Mouse (Mus musculus) CH12.LX (cell line): Measurements from ENCODE around the gene H1f0. TPM values are rescaled to one million over a fixed set of nuclear protein-coding genes. Genes with fewer than 3 reads are reported as not detected.
A peak's percentile ranks its signal among the peaks of the same experiment; 100 is the strongest.

Experiments
- DNase-seq: peaks from one replicate; pipeline ENCODE4 v3.0.0-alpha.2; 2013; ENCODE audit errors: extremely low read depth
- H3K27ac ChIP-seq: 2 replicates; pipeline ENCODE4 v1.5.1; 2012; ENCODE audit warnings: low read depth, mild to moderate bottlenecking, control low read depth, moderate library complexity; ENCODE audit not compliant: insufficient read depth
- H3K27me3 ChIP-seq: replicated peaks from 2 replicates; pipeline ENCODE3; 2012; ENCODE audit warnings: inconsistent platforms
- H3K36me3 ChIP-seq, 2 experiments: replicated peaks in 1 of 2; 2 replicates each; pipeline versions ENCODE3 to v1.6.1; 2012; ENCODE audit warnings: inconsistent platforms in 1 of 2, low read length in 1 of 2, mild to moderate bottlenecking in 1 of 2, mixed read lengths in 1 of 2, moderate library complexity in 1 of 2; ENCODE audit not compliant: control insufficient read depth in 1 of 2, insufficient read depth in 1 of 2
- H3K4me1 ChIP-seq, 2 experiments: 2 replicates each; pipeline ENCODE4 v1.6.1; 2012; ENCODE audit warnings: inconsistent platforms in 1 of 2, moderate library complexity in 1 of 2; ENCODE audit not compliant: insufficient read depth in 2 of 2, control insufficient read depth in 1 of 2
- H3K4me2 ChIP-seq: 2 replicates; pipeline ENCODE4 v1.6.1; 2012; ENCODE audit warnings: low read depth, mild to moderate bottlenecking, control low read depth; ENCODE audit not compliant: poor library complexity, insufficient read depth, severe bottlenecking
- H3K4me3 ChIP-seq, 3 experiments: fragments of 150-350 bp in 1 of 3; sonication (generic) in 1 of 3; replicated peaks in 1 of 3; 2 replicates each; pipeline versions ENCODE3 to v1.5.1; 2011 to 2012; ENCODE audit warnings: low read depth in 2 of 3, low read length in 2 of 3, mild to moderate bottlenecking in 2 of 3, moderate library complexity in 2 of 3, control low read depth in 1 of 3, improper control_type of control experiment in 1 of 3, inconsistent platforms in 1 of 3, mixed read lengths in 1 of 3; ENCODE audit not compliant: poor library complexity in 1 of 3
- H3K79me2 ChIP-seq: replicated peaks from 2 replicates; pipeline ENCODE4 v1.6.1; 2012; ENCODE audit warnings: mild to moderate bottlenecking, moderate library complexity; ENCODE audit not compliant: control insufficient read depth, poor library complexity, insufficient read depth, severe bottlenecking; ENCODE audit errors: extremely low read depth
- H3K9ac ChIP-seq: 2 replicates; pipeline ENCODE4 v1.6.1; 2012; ENCODE audit warnings: low read depth, mild to moderate bottlenecking, control low read depth, moderate library complexity; ENCODE audit not compliant: insufficient read depth
- H3K9me3 ChIP-seq: replicated peaks from 2 replicates; pipeline ENCODE3; 2012; ENCODE audit warnings: low read length, inconsistent platforms, mixed read lengths
- CHD1 ChIP-seq: IDR thresholded peaks from 2 replicates; pipeline ENCODE4 v1.6.1; 2012; ENCODE audit warnings: low read depth, low read length, improper control_type of control experiment, inconsistent platforms
- E2F4 ChIP-seq: IDR thresholded peaks from 2 replicates; pipeline ENCODE4 v1.6.1; 2011; ENCODE audit warnings: low read depth, low read length, improper control_type of control experiment; ENCODE audit not compliant: insufficient replicate concordance
- ELF1 ChIP-seq: IDR thresholded peaks from 2 replicates; pipeline ENCODE4 v1.6.1; 2014; ENCODE audit warnings: low read depth, mild to moderate bottlenecking, inconsistent platforms, low read length, improper control_type of control experiment
- ETS1 ChIP-seq: conservative IDR thresholded peaks from 2 replicates; pipeline ENCODE4 v1.6.1; 2012; ENCODE audit warnings: low read depth, mild to moderate bottlenecking, inconsistent platforms, low read length, improper control_type of control experiment, moderate library complexity
- GABPA ChIP-seq: IDR thresholded peaks from 2 replicates; pipeline ENCODE4 v1.6.1; 2012; ENCODE audit warnings: low read depth, low read length, improper control_type of control experiment, inconsistent platforms; ENCODE audit not compliant: insufficient replicate concordance
- JUND ChIP-seq: conservative IDR thresholded peaks from 2 replicates; pipeline ENCODE4 v1.6.1; 2011; ENCODE audit warnings: low read depth, low read length, improper control_type of control experiment
- MAFK ChIP-seq: IDR thresholded peaks from 2 replicates; pipeline ENCODE4 v1.6.1; 2011; ENCODE audit warnings: low read length, improper control_type of control experiment; ENCODE audit not compliant: insufficient replicate concordance
- MAX ChIP-seq: IDR thresholded peaks from 2 replicates; pipeline ENCODE4 v1.6.1; 2011; ENCODE audit warnings: low read length, improper control_type of control experiment
- NELFE ChIP-seq: IDR thresholded peaks from 2 replicates; pipeline ENCODE4 v1.6.1; 2011; ENCODE audit warnings: low read depth, low read length, improper control_type of control experiment
- PAX5 ChIP-seq: IDR thresholded peaks from 2 replicates; pipeline ENCODE4 v1.6.1; 2012; ENCODE audit warnings: low read length, inconsistent platforms, mixed read lengths
- POLR2AphosphoS2 ChIP-seq: IDR thresholded peaks from 2 replicates; pipeline ENCODE4 v1.6.1; 2011; ENCODE audit warnings: low read depth, low read length, improper control_type of control experiment
- RAD21 ChIP-seq: IDR thresholded peaks from 2 replicates; pipeline ENCODE4 v1.6.1; 2011; ENCODE audit warnings: low read depth, mild to moderate bottlenecking, low read length, improper control_type of control experiment, moderate library complexity
- SIN3A ChIP-seq: IDR thresholded peaks from 2 replicates; pipeline ENCODE4 v1.6.1; 2012; ENCODE audit warnings: low read length, improper control_type of control experiment, inconsistent platforms
- SMC3 ChIP-seq: IDR thresholded peaks from 2 replicates; pipeline ENCODE4 v1.6.1; 2011; ENCODE audit warnings: low read depth, low read length, improper control_type of control experiment
- UBTF ChIP-seq: IDR thresholded peaks from 2 replicates; pipeline ENCODE4 v1.6.1; 2012; ENCODE audit warnings: low read depth, mild to moderate bottlenecking, inconsistent platforms, low read length, improper control_type of control experiment, moderate library complexity
- USF1 ChIP-seq: IDR thresholded peaks from 2 replicates; pipeline ENCODE4 v1.6.1; 2014; ENCODE audit warnings: low read depth, mild to moderate bottlenecking, inconsistent platforms, low read length, improper control_type of control experiment
- ZKSCAN1 ChIP-seq: IDR thresholded peaks from 2 replicates; pipeline ENCODE4 v1.6.1; 2012; ENCODE audit warnings: low read depth, inconsistent platforms, low read length, improper control_type of control experiment, borderline replicate concordance
- ZMIZ1 ChIP-seq: IDR thresholded peaks from 2 replicates; pipeline ENCODE4 v1.6.1; 2012; ENCODE audit warnings: low read depth, mild to moderate bottlenecking, inconsistent platforms, low read length, improper control_type of control experiment
- dilution Hi-C: fragments of 300-500 bp; cut with MboI; formaldehyde crosslinking; loops from 2 replicates; pipeline ENCODE4 v1.14.3; 2020; ENCODE audit warnings: low sequenced_read_pairs; ENCODE audit not compliant: extremely low pct_unique_long_range_greater_than_20kb, extremely low pct_ligation_motif_present
- in situ Hi-C: fragments of 300-500 bp; cut with MboI; formaldehyde crosslinking; loops from 3 replicates; pipeline ENCODE4 v1.14.3; 2019; ENCODE audit warnings: low sequenced_read_pairs, low pct_ligation_motif_present, low pct_unique_long_range_greater_than_20kb, mixed read lengths
- polyA plus RNA-seq: library from polyadenylated mRNA; unstranded; fragments of >175 nt; gene quantifications from 2 replicates; pipeline ENCODE4 v1.2.1, GENCODE M21; 2012; ENCODE audit warnings: low read depth; ENCODE audit not compliant: insufficient read length
- total RNA-seq, 2 experiments: library from RNA; depleted of rRNA; stranded (reverse); fragments of 300-350 nt in 1 of 2; fragments of >200 nt in 1 of 2; gene quantifications; 2 replicates each; pipeline ENCODE4 v1.2.3; 2012 to 2014

Gene H1f0
- total and polyA plus RNA-seq, 3 experiments, result 11.9 to 100 (median 15.9) TPM

DNA sequence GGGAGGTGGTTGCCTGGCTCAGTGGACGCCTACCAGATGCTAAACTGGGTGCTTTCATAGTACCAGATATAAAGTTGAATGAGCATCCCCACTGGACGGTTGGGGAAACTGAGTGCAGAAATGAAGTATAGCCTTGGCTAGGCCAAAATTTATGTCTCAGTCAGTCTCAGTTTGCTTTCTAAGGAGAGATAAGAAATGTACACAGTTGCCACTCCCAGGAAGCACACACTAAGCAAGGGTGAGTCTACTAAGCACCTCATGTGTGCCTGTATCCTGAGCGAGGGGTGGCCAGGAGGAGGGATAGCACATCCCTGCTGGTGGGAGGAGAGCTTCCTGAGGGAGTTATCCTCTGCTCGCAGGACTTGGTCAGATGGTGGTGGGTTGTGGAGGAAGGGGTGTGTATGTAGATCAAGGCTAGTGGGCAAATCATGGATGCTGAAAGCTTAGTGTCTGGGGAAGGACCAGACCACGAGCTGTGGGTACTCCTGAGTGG, 43.9 kb upstream of the H1f0 start:
- H3K9me3 ChIP-seq, result no peaks in the 10 kb centered on the region
- no peak for DNase-seq
- peak overlapping the region; percentile 10; the same call in 1 of the 2 replicates for H3K9ac ChIP-seq
- peak overlapping the region; percentile 75 for H3K4me2 ChIP-seq
- peaks cover 12 to 27% of the 10 kb centered on the region in 2 experiments for H3K4me1 ChIP-seq
- H3K27ac ChIP-seq, result peak overlapping the region; percentile 95
- H3K4me3 ChIP-seq, result peak overlapping the region; percentile 93 to 98 (median 96)
- in situ Hi-C loops, result no loop called here
- peaks cover 6% of the 10 kb centered on the region; the same call in 1 of the 2 replicates for H3K79me2 ChIP-seq
- dilution Hi-C loops, result no loop called here
- TF ChIP-seq ZKSCAN1 (no peak), MAX (no peak), USF1 (no peak)
- H3K36me3 ChIP-seq, result peaks cover 16 to 41% of the 10 kb centered on the region in 2 experiments
- no peaks in the 10 kb centered on the region for H3K27me3 ChIP-seq

DNA sequence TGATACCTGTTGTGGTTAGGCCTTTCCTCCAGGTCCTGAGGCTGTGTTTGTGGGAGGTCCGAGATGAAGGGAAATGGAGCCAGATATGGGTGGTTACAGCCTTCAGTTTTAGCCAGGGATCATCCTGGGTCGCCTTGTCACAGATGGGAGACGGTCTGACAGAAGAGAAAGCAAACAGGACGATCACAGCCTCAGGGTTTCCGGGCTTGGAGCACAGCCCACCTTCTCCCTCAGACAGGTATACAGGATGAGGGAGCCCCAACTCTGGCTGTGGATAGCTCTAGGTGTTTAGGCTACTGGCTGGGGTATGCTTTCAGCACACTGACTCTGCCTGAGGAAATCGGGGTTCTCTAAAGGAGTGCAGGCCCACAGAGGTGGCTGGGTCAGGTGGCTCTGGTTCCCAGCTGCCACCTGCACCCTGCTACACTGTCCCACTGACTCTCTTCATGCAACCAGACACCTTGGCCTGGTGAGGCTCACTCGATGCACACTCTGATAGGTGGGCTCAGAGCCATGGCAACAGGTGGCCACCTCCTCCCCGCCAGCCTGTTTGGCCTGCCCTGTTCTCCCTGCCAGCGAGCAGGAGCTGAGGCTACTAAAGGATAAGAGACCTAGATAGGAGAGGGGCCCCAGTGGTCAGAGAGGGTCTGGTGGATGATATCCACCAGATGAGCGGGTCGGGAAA, 41.6 kb upstream of the H1f0 start:
- Histone ChIP-seq H3K27me3 (no peaks in the 10 kb centered on the region), H3K79me2 (peaks cover 6% of the 10 kb centered on the region; the same call in 1 of the 2 replicates), H3K9me3 (no peaks in the 10 kb centered on the region), H3K4me3 (no peak overlapping the region), H3K9ac (no peak overlapping the region), H3K36me3 (peaks cover 37 to 64% of the 10 kb centered on the region in 2 experiments), H3K27ac (no peak overlapping the region), H3K4me1 (peaks cover 11 to 27% of the 10 kb centered on the region in 2 experiments), H3K4me2 (no peak overlapping the region)
- TF ChIP-seq UBTF (no peak), ZKSCAN1 (no peak), NELFE (no peak)
- in situ Hi-C loops, result no loop called here
- dilution Hi-C loops, result no loop called here
- DNase-seq, result no peak

GRCm38 (mm10) chr15:78988499-78988971, 39.7 kb upstream of the H1f0 start:
- H3K9me3 ChIP-seq, result no peaks in the 10 kb centered on the region
- in situ Hi-C loops, result no loop called here
- DNase-seq, result no peak
- H3K27ac ChIP-seq, result no peak overlapping the region
- H3K36me3 ChIP-seq, result peaks cover 56 to 83% of the 10 kb centered on the region in 2 experiments
- H3K4me2 ChIP-seq, result no peak overlapping the region
- H3K4me1 ChIP-seq, result peaks cover 11 to 19% of the 10 kb centered on the region in 2 experiments
- dilution Hi-C loops, result no loop called here
- TF ChIP-seq MAX (no peak), PAX5 (no peak), ZMIZ1 (no peak), ELF1 (no peak), POLR2AphosphoS2 (no peak), ETS1 (no peak), JUND (no peak), E2F4 (no peak), RAD21 (no peak), CHD1 (no peak), SIN3A (no peak), MAFK (no peak), GABPA (no peak), SMC3 (no peak), NELFE (no peak)
- no peak overlapping the region for H3K9ac ChIP-seq
- no peak overlapping the region for H3K4me3 ChIP-seq
- no peaks in the 10 kb centered on the region for H3K27me3 ChIP-seq
- H3K79me2 ChIP-seq, result peaks cover 6% of the 10 kb centered on the region; the same call in 1 of the 2 replicates
